Mouse (Mus musculus) brain, embryonic 18.5 days (tissue): ENCODE measurements around the gene Hnf4a.

Experiments
- DNase-seq: peaks from one replicate; pipeline ENCODE4 v3.0.0-alpha.2; 2012; ENCODE audit warnings: low read depth, low spot score

Hnf4a gene

GRCm38 (mm10) chr2:163592084-163592483, 85.5 kb downstream of the Hnf4a start:
- DNase-seq: no peak

DNA sequence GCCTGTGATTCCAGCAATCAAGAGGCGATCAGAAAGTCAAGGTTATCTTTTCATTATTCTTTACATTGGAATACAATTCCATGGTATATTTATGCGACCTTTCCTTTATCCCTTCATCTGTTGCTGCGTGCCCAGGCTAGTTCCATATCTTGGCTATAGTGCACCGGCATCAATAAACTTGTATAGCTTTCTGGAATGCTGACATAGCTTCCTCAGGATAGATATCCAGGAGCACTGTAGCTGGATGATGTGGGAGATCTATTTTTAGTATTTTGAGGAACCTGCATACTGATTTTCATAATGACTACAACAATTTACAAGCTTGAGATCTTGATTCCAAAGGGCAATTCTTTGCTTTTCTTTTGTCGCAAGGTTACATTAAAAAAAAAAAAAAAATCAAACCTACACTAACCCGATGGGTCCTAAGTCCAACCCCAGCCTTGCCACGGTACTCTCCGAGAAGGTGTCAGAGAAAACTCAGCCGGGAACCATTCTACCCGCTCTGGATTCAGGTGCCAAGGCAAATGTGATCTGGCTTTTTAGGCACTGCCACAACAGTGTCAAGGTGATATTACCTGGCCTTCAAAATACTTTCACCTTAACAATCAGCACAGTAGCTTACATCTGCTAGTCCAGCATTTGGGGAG, 87.2 kb downstream of the Hnf4a start:
- no peak for DNase-seq

DNA sequence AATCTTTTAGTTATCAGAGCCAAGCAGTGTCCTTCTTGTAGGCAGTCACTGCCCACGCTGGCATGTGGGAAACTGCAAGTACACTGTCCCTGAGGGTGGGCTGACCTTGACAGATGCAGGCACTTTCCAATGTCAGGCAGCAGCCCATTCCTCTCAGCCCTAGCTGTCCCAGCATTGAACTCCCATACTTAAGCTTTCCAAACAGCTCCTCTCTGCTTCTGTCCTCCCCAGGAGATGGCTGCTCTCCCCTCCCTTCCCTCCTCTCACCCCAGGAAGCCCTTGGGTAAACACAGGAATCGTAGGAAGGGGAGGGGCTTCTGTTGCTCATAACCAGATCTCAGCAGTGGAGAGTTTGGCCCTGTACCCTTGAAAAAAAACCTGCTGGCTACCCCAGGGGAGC, 88.5 kb downstream of the Hnf4a start:
- DNase-seq: no peak

DNA sequence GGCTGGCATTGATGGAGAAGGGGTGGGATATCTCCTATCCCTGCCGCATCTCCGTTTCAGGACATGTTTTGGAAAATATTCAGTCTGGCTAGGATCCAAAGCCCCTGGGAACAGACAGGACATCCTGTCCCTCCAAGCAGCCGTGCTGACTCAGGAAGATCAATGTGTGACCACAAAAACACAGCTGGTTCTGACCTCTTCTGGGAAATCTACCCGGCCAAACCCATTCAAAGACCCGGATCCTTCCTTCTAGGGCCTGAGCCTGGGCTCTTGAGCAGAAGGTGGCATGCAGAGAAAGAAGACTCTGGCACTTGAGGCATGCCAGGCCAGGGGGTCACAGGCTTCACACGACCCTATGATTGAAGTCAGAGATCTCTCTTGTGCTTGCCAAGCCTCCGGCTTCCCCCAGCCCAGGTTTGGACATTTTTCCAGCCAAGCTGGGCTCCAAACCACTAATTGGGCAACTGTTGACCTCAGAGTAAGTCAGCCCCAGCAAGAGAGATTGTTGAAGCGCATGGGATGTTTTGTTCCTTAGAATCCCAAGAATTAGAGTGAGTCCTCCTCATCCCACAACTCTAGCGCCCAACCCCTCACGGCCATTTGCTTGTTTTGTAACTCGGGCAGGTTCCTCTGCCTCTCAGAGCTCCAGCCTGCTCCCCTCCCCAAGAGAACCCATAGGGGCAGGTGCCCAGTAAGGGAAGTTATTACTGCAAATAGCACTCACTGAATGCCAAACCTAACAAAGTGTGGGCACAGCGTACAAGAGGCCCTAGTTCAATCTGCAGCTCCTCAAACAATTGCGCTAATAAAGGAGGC, 89.7 kb downstream of the Hnf4a start:
- no peak for DNase-seq

GRCm38 (mm10) chr2:163596873-163597155, 90.2 kb downstream of the Hnf4a start:
- no peak for DNase-seq

DNA sequence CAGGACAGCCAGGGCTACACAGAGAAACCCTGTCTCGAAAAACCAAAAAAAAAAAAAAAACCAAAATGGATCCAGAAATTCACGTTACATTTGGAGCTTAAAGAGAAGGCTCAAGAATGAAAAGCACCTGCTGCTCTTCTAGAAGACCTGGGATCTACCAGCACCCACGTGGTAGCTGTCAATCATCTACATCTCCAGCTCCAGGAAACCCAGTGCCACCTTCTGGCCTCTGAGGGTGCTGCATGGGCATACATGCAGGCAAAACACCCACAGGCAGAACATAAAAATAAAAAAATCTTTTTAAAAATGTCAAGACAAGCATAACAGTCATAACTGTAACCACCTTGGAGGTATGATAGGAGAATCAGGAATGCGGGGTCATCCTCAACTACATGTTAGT, 91.1 kb downstream of the Hnf4a start:
- DNase-seq: no peak

DNA sequence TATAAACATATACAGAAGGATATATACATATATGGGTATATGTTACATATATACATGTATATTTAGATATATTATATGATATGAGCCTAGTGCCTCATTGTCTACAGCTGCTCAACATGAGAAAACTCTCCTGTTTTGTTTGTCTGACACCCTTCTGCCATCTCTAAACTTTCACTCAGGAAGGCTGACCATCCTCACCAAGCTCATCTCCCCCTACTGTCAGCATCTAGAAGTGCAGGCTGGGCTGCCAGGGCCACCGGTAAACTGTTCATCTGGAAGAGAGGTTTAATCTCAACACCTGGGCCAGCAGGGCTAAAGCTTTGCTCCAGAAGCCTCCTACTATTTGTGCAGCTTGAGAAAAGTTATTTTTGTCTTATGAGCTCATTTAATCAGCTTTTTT, 92.6 kb downstream of the Hnf4a start:
- no peak for DNase-seq

GRCm38 (mm10) chr2:163601066-163601465, 94.5 kb downstream of the Hnf4a start:
- DNase-seq: no peak

GRCm38 (mm10) chr2:163601712-163602100, 95.1 kb downstream of the Hnf4a start:
- DNase-seq: no peak

DNA sequence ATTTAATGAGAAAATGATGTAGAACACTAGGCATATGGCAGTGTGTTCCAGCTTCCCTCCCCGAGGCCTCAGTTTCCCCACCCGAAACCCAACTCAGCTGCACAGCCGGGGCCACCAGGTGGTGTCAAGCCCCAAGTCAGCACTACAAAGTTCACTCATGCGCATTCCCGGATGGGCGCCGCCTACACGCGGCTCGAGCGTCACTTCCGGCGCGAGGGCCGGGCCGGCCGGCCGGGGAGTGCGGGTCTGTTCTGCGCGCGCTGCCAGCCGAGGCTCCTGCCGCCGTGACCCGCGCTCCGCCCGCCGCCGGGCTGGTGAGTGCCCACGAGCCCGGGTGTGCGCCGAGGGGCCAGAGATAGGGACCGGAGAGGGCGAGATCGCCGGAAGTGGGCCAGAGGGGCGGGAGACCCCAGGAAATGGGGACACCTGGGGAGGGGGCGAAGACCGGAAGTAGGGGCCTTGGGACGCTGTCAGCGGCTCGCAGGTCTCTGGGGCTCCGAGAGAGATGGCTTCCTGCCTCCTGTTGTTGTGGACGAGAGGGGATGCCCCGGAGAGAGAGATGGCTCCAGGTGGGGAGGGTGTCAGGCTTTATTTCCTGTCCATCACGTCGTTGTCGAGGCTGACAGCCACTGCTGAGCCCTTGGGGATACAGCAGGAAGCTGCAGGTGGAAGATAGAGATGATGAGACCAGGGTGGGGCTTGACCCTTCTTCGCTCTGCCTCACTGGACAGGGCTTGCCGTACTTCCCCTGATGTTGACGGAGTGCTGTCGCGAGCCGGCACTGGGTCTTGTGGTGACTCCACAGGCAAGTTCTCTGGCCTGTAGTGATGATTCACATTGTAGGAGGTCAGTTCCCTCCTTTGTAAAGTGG, 95.7 kb downstream of the Hnf4a start, which contains the start of gene Ttpal:
Gene Ttpal, plus strand, starts transcription at position 214 of the 871 bp plus-strand sequence.
- DNase-seq: peak; percentile 64

DNA sequence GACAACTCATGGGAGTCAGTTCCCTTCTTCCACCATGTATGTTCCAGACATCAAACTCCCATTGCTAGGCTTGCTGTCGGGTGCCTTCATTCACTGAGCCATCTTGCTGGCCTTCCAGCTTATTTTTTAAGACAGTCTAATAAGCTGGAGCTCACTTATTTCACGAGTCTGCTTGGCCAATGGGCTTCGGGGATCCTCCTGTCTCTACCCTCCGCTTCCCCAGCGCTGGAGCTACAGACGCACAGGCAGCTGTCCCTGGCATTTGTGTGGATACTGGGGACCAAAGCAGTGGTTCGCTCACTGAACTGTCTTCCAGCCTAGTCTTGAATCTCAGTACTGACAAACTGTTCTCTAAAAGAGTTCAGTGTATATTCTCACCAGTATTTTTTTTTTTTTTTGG, 99.6 kb downstream of the Hnf4a start:
- no peak for DNase-seq

DNA sequence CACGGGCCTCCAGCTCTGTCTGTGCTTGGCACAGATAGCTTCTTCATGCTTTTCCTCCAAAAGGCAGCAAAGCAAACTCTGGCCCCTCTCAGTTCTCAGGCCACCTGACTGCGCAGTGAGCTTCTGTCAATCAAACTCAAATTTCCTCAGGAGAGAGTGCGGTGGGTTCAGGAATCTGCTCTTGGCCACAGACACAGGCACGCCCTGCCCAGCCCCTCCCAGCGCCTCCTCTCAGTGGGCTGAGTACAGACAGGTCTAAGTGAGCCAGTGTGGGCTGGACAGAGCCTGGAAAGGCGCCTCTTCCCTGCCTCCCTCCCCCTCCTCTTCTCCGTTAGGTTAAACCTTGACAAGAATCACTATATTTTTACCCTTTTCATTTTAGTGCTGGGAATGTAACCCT, 101.4 kb downstream of the Hnf4a start:
- no peak for DNase-seq

- no peak for DNase-seq
Observed at GRCm38 (mm10) chr2:163609281-163609975, 102.8 kb downstream of the Hnf4a start.

GRCm38 (mm10) chr2:163611176-163611575, 104.6 kb downstream of the Hnf4a start:
- DNase-seq: no peak

DNA sequence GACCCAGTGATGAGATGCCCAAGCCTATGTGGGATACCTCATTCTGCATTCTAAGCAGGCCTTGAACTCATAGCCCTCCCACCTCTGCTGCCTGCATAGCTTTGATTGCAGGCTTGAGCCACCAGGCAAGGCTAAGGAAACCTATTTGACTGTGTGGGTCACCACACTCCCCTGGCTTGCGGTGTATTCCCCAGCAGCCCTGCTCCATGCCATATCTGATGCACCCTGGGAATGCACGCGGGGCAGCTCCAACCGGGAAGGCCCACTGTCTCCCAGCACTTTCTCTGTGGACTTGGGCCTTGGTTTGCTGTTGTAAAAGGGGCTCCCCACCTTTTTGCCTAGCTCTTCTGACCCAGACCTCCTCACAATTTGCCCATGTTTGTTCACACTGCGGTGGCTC, 106.6 kb downstream of the Hnf4a start:
- no peak for DNase-seq

DNA sequence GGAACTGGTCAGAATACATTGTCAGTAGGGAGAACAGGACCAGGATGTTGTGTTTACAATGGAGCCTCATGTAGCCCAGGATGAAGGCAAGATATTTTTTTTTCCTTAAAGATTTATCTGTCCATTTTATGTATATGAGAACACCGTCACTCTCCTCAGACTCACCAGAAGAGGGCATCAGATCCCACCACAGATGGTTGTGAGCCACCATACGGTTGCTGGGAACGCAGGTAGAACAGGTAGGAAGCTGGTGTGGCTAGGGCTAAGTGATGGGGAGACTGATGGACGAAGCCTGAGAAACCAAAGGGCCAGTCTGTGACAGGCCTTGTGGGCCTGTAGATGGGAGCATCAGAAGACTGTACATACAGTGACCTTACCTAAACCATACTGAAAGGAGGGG, 107.4 kb downstream of the Hnf4a start:
- DNase-seq: no peak

DNA sequence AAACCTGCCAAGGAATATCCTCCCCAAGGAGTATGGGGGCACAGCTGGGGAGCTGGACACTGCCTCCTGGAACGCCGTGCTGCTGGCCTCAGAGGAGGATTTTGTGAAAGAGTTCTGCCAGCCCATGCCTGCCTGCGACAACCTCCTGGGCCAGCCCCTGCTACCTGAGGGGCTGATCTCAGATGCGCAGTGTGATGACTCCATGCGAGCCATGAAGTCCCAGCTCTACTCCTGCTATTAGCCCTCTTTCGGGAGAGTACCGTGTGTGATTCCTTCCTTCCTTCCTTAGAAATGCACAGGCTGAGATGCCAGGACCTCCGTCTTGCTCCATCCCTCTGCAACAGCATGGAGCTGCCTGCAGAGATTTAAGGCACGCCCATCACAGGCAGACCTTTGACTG, 108.8 kb downstream of the Hnf4a start:
- DNase-seq: no peak

DNA sequence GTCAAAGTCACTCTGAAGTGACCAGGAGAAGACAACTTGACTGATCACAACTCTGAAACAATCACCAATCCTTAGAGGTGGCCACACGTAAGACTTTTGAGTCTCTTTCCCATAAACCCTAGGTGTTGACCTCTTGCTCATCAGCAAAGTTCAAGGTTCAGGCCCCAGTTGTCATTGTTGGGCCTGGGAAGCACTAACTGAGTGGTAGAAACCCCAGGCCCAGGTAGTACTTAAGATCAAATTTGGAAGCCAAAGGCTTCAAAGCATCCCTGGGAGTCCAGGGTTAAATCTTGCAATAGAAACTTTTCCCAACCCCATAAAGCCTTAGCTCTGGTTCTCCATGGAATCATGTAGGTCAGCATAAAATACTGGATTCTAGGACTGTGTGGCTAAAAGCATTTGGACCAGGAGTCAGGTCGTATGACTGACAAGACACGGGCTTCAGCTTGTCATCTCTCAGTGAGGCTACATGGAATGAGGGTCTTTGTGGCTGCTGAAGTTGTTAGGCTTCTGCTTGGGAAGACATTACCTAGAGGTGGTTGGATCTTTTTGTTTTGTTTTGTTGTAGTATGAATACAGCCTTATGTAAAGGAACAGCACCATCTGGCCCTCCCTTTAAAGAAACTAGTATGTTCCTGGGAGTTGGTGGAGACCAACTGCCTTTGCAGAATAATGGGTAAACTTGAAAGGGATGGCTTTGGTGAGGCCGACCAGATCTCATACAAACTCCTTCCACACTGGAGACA, 109.5 kb downstream of the Hnf4a start:
- DNase-seq: no peak

GRCm38 (mm10) chr2:163616652-163617227, 110.1 kb downstream of the Hnf4a start:
- no peak for DNase-seq

DNA sequence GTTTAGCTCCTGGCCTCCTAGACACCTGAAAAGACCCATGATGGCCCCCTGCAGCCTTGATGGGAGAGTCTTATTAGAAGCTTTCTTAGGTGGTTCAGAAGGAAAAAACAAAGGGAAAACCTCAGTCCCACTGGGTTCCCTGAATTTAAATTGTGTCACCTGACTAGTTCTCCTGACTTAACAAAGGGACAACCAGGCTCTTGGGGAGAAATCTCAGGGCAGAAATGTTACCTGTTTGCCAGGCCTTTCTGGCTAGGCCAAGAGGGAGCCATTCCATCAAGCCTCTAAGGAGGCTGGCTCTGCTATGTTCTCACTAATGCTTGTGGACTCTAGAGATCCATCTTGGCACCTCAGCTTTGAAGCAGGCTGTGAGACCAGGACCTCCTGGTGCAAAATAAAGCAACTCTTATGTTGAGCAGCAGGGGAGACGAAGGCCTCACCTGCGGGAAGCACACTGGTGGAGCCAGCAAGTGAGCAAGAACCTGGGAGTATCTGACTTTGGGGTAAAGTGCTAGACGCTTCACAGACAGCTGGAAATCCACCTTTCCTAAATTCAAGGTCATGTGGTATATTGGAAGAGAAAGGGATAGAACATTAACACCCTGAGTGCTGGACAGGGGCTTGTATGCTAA, 110.7 kb downstream of the Hnf4a start:
- no peak for DNase-seq
